Mouse (Mus musculus) heart, adult 2 months (tissue): ENCODE results near the gene Gpr137c.

Experiments used
- CTCF ChIP-seq: fragments of 200-600 bp; IDR thresholded peaks from 2 replicates; pipeline ENCODE4 v1.8.1; 2022; ENCODE audit warnings: antibody characterized with exemption, mild to moderate bottlenecking, moderate library complexity
- EP300 ChIP-seq: fragments of 200-500 bp; IDR thresholded peaks from 2 replicates; pipeline ENCODE4 v1.6.1; 2011; ENCODE audit warnings: low read depth, low read length, control low read depth; ENCODE audit not compliant: insufficient read depth
- POLR2A ChIP-seq: fragments of 200-500 bp; IDR thresholded peaks from 2 replicates; pipeline ENCODE4 v1.6.1; 2011; ENCODE audit warnings: mild to moderate bottlenecking, low read depth, low read length, control low read depth; ENCODE audit not compliant: insufficient read depth

- TF ChIP-seq CTCF (no peak), EP300 (no peak), POLR2A (no peak)
Observed at GRCm38 (mm10) chr14:45275816-45276215, 56.3 kb downstream of the Gpr137c start.
